Mouse (Mus musculus): ENCODE measurements around the gene Xkr7. TPM values are rescaled to one million over a fixed set of nuclear protein-coding genes. Genes with fewer than 3 reads are reported as not detected.

Gene Xkr7
- 0.40 and 0.46 TPM in 2 replicates for polyA plus RNA-seq (2012; rRNA removed)

DNA sequence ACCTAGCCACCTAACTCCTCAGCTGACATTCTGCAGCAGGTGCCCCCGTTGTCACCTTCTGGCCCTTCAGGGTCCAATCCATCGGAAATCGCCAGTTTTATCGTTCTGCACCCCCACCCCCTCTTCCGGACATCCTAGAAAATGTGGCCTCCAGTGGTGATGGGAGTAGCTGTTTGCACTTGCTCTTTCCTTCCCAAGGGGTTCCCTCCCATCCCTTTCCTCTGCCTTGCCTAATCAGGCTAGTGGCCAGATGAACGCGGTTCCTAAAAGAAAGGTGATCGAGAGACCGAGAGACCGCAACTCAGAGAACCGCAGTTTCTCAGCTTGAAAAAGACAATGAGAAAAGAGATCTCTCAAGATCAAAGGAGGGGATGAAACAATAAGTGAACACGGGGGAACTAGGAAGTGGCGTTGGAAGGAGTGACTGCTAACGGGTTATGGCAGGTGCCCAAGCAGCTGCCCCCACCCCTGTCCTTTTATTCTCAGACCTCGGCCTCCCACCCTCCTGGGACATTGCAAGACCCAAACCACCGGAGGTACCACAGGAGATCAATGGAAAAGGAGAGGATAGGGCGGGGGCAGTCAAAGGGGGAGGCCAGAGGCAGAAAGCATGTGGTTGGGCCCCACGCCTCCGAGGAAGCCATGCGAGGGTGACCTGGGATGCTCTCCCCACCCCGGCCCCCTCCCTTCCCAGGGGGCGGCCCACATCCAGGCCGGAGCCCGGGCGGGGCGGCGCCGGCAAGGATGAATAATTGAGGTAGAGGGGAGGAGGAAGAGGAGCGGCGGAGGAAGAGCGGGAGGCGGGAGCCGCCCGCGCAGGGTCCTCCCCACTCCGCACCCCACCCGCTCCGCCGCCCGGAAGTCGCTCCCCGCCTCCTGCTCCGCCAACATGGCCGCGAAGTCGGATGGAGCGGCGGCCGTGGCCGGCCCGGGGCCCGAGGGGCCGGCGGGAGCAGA, at the start of gene Xkr7:
Gene Xkr7, plus strand, starts transcription at position 727 of the 957 bp plus-strand sequence.

DNA sequence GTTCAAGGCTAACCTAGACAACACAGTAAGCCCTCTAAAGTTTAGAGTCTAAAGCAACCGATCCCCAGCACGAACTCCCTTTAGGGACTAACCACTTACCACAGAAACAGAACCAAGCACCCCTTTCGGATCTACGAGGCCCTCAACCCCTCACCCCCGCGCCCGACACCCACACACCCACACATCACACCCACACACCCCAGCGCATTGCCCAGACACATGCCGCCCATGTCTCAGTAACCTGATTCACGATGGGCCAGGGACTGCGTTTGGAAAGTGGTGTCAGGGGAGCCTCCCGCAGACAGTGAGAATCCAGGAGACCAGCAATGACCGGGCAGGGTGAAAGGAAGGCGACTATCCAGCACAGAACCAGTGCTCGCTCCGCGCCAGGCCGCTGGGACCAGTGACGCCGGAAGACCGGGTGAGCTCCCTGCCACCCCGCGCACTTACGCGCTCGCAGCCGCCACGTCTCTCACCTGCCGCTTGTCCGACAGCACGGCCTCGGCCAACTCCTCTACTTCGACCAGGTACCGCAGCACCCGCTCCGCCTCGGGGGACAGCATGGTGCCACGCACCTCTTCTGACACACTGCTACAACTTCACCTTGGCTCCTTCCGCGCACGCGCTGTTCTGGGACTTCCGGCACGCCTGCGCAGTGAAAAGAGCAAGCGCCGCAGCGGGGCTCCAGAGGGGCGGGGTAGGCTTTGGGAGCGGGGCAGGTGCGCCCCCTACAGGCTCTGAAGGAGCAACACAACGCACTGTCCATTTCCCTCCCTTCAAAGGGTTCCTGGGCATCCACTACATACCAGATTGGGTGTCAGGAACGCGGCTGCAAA, 16.7 kb upstream of the Xkr7 start, which contains the start of gene Pdrg1:
Gene Pdrg1, minus strand, starts transcription at position 670 of the 836 bp plus-strand sequence.

DNA sequence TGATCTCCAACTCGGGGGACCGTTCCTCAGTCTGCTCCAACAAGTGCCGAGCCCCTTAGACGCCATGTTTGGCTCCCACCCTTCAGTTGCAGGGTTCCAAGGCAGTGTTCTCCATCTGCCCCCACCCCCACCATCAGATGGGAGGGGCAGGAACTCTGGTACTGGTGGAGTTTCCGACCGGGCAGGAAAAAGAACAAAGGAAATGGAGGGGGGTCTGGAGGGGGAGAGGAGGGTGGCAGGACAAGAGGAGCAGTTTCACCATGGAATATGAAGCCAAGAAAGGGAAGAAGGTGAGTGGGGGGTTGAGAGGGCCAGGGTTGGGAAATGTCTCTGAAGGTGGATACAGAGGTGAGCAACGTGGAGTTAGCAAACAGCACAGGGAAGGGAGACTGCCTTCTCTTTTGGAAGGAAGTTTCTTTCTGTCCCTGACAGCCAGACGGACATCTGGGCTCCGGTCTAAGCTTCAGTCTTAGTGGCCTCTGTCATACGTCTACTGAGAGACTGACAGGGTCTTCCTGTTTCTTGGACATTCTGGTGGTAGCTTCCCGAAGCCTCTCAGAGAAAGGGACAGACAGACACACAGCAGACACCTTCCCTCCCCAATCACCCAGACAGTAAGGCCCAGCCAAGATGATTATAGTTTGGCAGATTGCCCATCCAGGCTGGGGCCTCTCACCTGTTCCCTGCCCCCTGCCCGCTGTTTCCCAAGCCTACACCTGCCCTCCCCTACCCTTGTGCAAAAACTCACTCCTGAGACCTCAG, 34.3 kb downstream of the Xkr7 start, which contains the start of gene Ccm2l:
Gene Ccm2l, plus strand, starts transcription at position 209 of the 762 bp plus-strand sequence.

Other genes with a start within 250 kb of the Xkr7 start
- 38.1 and 43.2 TPM in 2 replicates for gene Bcl2l1, start 200.1 kb upstream of the Xkr7 start, polyA plus RNA-seq (2012; rRNA removed)
- 1.2 and 1.6 TPM in 2 replicates for gene Tpx2, start 183.9 kb upstream of the Xkr7 start, polyA plus RNA-seq (2012; rRNA removed)
- 0.05 TPM in 1 of 2 replicates, not detected in the other for gene Mylk2, start 120.5 kb upstream of the Xkr7 start, polyA plus RNA-seq (2012; rRNA removed)
- 2.8 and 4.6 TPM in 2 replicates for gene Foxs1, start 98.6 kb upstream of the Xkr7 start, polyA plus RNA-seq (2012; rRNA removed)
- gene Dusp15, start 80.2 kb upstream of the Xkr7 start, polyA plus RNA-seq (2012; rRNA removed), result 0.16 and 0.28 TPM in 2 replicates
- gene Ttll9, start 69.4 kb upstream of the Xkr7 start, polyA plus RNA-seq (2012; rRNA removed), result not detected in 2 replicates
- gene Pdrg1, start 16.4 kb upstream of the Xkr7 start, polyA plus RNA-seq (2012; rRNA removed), result 22.3 and 30.6 TPM in 2 replicates
- gene Ccm2l, start 34.1 kb downstream of the Xkr7 start, polyA plus RNA-seq (2012; rRNA removed), result 9.0 and 12.1 TPM in 2 replicates
- 9.6 and 13.3 TPM in 2 replicates for gene Hck, start 76.6 kb downstream of the Xkr7 start, polyA plus RNA-seq (2012; rRNA removed)
- 83.1 and 89.5 TPM in 2 replicates for gene Tm9sf4, start 129.5 kb downstream of the Xkr7 start, polyA plus RNA-seq (2012; rRNA removed)
- 3.1 and 3.2 TPM in 2 replicates for gene Tspyl3, start 193.6 kb downstream of the Xkr7 start, polyA plus RNA-seq (2012; rRNA removed)
- 14.7 and 15.5 TPM in 2 replicates for gene Plagl2, start 209.6 kb downstream of the Xkr7 start, polyA plus RNA-seq (2012; rRNA removed)
- 30.4 and 30.5 TPM in 2 replicates for gene Pofut1, start 209.7 kb downstream of the Xkr7 start, polyA plus RNA-seq (2012; rRNA removed)